Mouse (Mus musculus) right cerebral cortex, adult 18-20 months (tissue): ENCODE results near the gene Rbm7.
A peak's percentile ranks its signal among the peaks of the same experiment; 100 is the strongest.
"Not testable (repeated sequence)": the region's sequence is repeated elsewhere in the genome, so short reads cannot be mapped to it uniquely, and the experiment has no call there.

ENCODE experiments used
- DNase-seq: peaks from one replicate; pipeline ENCODE4 v3.0.0; 2022; ENCODE audit warnings: mixed read lengths

Gene Rbm7

GRCm38 (mm10) chr9:48479838-48480410 is 15.2 kb downstream of the Rbm7 start:
- peak; percentile 6 for DNase-seq

GRCm38 (mm10) chr9:48478808-48479207 is 16.3 kb downstream of the Rbm7 start:
- no peak for DNase-seq

- DNase-seq: no peak
Measured at GRCm38 (mm10) chr9:48476236-48477165, 18.6 kb downstream of the Rbm7 start.

GRCm38 (mm10) chr9:48474367-48474766 is 20.7 kb downstream of the Rbm7 start:
- DNase-seq: no peak

- DNase-seq: peak; percentile 31
Measured at GRCm38 (mm10) chr9:48473131-48473530, 22.0 kb downstream of the Rbm7 start.

- DNase-seq: peak; percentile 44
Measured at GRCm38 (mm10) chr9:48472441-48473025, 22.6 kb downstream of the Rbm7 start.

GRCm38 (mm10) chr9:48467471-48467870 is 27.6 kb downstream of the Rbm7 start:
- DNase-seq: not testable (repeated sequence)

- peak; percentile 25 for DNase-seq
Measured at GRCm38 (mm10) chr9:48466804-48467203, 28.3 kb downstream of the Rbm7 start.

- DNase-seq: no peak
Measured at GRCm38 (mm10) chr9:48465671-48466070, 29.4 kb downstream of the Rbm7 start.

GRCm38 (mm10) chr9:48461545-48461944 is 33.6 kb downstream of the Rbm7 start:
- DNase-seq: no peak

GRCm38 (mm10) chr9:48460720-48461119 is 34.4 kb downstream of the Rbm7 start:
- DNase-seq: no peak

GRCm38 (mm10) chr9:48459391-48459790 is 35.7 kb downstream of the Rbm7 start:
- DNase-seq: no peak

- DNase-seq: no peak
Measured at GRCm38 (mm10) chr9:48458879-48459278, 36.2 kb downstream of the Rbm7 start.

- DNase-seq: no peak
Measured at GRCm38 (mm10) chr9:48455961-48456360, 39.1 kb downstream of the Rbm7 start.

- no peak for DNase-seq
Measured at GRCm38 (mm10) chr9:48450066-48450465, 45.0 kb downstream of the Rbm7 start.

- no peak for DNase-seq
Measured at GRCm38 (mm10) chr9:48447783-48448209, 47.3 kb downstream of the Rbm7 start.

- DNase-seq: no peak
Measured at GRCm38 (mm10) chr9:48444821-48445220, 50.3 kb downstream of the Rbm7 start.

- no peak for DNase-seq
Measured at GRCm38 (mm10) chr9:48443873-48444272, 51.2 kb downstream of the Rbm7 start.
